Mouse (Mus musculus) fibroblast of lung, adult 2 months (primary cell): ENCODE results near the gene Gm9573.
A peak's percentile ranks its signal among the peaks of the same experiment; 100 is the strongest.

Source experiments
- DNase-seq: peaks from one replicate; pipeline ENCODE4 v3.0.0-alpha.2; 2011; ENCODE audit warnings: low read depth

Gene Gm9573

GRCm38 (mm10) chr17:35626537-35626936 is at the start of gene Gm9573:
TSS of gene Gm9573 (minus strand) at chr17:35626637.
- DNase-seq, result no peak

- DNase-seq, result peak; percentile 86
Observed at GRCm38 (mm10) chr17:35673416-35674035, 47.1 kb upstream of the Gm9573 start, which contains the start of gene Gtf2h4. TSS of gene Gtf2h4 (minus strand) at chr17:35673739.

GRCm38 (mm10) chr17:35672527-35672926 is 46.1 kb upstream of the Gm9573 start:
- DNase-seq, result no peak

GRCm38 (mm10) chr17:35671846-35672245 is 45.4 kb upstream of the Gm9573 start:
- no peak for DNase-seq

GRCm38 (mm10) chr17:35669731-35670130 is 43.3 kb upstream of the Gm9573 start:
- DNase-seq, result no peak

- peak; percentile 85 for DNase-seq
Observed at GRCm38 (mm10) chr17:35667334-35668065, 41.1 kb upstream of the Gm9573 start, which contains the start of gene Vars2. TSS of gene Vars2 (minus strand) at chr17:35667592.

GRCm38 (mm10) chr17:35666851-35667256 is 40.4 kb upstream of the Gm9573 start:
- no peak for DNase-seq

GRCm38 (mm10) chr17:35665957-35666515 is 39.6 kb upstream of the Gm9573 start:
- peak; percentile 27 for DNase-seq

- DNase-seq, result no peak
Observed at GRCm38 (mm10) chr17:35653086-35653485, 26.6 kb upstream of the Gm9573 start.

GRCm38 (mm10) chr17:35649429-35649828 is 23.0 kb upstream of the Gm9573 start:
- DNase-seq, result no peak

GRCm38 (mm10) chr17:35643609-35644236 is 17.3 kb upstream of the Gm9573 start, which contains the start of gene Mucl3:
TSS of gene Mucl3 (minus strand) at chr17:35643695.
- DNase-seq, result no peak

- DNase-seq, result no peak
Observed at GRCm38 (mm10) chr17:35639352-35639751, 12.9 kb upstream of the Gm9573 start.

GRCm38 (mm10) chr17:35638475-35639190 is 12.2 kb upstream of the Gm9573 start:
- DNase-seq, result peak; percentile 90

- DNase-seq, result no peak
Observed at GRCm38 (mm10) chr17:35636363-35636762, 9.9 kb upstream of the Gm9573 start.

GRCm38 (mm10) chr17:35635699-35636111 is 9.3 kb upstream of the Gm9573 start:
- DNase-seq, result peak; percentile 51

GRCm38 (mm10) chr17:35635202-35635601 is 8.8 kb upstream of the Gm9573 start:
- no peak for DNase-seq

GRCm38 (mm10) chr17:35633992-35634391 is 7.6 kb upstream of the Gm9573 start:
- DNase-seq, result no peak

- DNase-seq, result no peak
Observed at GRCm38 (mm10) chr17:35617127-35617526, 9.3 kb downstream of the Gm9573 start.

- no peak for DNase-seq
Observed at GRCm38 (mm10) chr17:35601736-35602354, 24.6 kb downstream of the Gm9573 start.

GRCm38 (mm10) chr17:35601249-35601648 is 25.2 kb downstream of the Gm9573 start, which contains the start of gene Sfta2:
TSS of gene Sfta2 (plus strand) at chr17:35601549.
- no peak for DNase-seq

GRCm38 (mm10) chr17:35597399-35597798 is 29.0 kb downstream of the Gm9573 start:
- no peak for DNase-seq
